Mouse (Mus musculus): ENCODE measurements around the gene Rasgrp1.

- TF ChIP-seq POLR2AphosphoS2 (IDR thresholded peaks at IDR 0.05; ENCODE audit: insufficient read length, low read depth) (no peak), USF1 (IDR thresholded peaks at IDR 0.05; ENCODE audit: low read depth) (no peak), E2F4 (IDR thresholded peaks at IDR 0.05; ENCODE audit: insufficient read depth) (no peak), POLR2A (IDR thresholded peaks at IDR 0.05; ENCODE audit: insufficient read length, low read depth) (no peak), MYOG (IDR thresholded peaks at IDR 0.05; ENCODE audit: control insufficient read depth in 1 of 3, insufficient read depth in 1 of 3, insufficient read length in 2 of 3, low read depth in 2 of 3) (no peak)
Observed at GRCm38 (mm10) chr2:117312030-117312429, 30.8 kb downstream of the Rasgrp1 start.

Measured in myocyte (in vitro differentiated cells).